Mouse (Mus musculus): Measurements from ENCODE around the gene Hivep3. TPM values are rescaled to one million over a fixed set of nuclear protein-coding genes. Genes with fewer than 3 reads are reported as not detected.

The Hivep3 gene
- polyA plus RNA-seq, 1 experiment = 1.7 TPM

DNA sequence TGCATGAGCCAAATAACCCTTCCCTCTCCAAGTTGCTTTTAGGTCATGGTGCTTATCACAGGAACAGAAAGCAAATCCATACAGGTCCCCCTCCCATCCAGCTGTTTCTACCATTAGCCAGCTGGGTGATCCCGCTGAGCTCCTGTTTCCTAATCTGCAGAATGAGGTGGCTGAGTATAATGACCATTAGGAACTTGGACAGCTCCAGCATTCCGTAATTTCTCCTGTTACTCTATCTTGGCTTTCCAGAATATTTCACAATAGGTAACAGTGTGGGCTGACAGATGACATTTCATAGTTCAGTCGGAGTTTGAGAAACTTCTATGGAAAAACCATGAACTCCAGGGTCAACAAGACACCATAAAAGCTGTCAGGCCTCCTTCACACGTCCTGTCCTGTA, 148.8 kb downstream of the Hivep3 start:
- Histone ChIP-seq H3K4me3 (ENCODE audit: control insufficient read depth, low read depth, low read length) (no peak overlapping the region), H3K4me1 (ENCODE audit: control insufficient read depth, insufficient read depth, low read length) (no peaks in the 10 kb centered on the region), H3K36me3 (ENCODE audit: control insufficient read depth, insufficient read depth, low read length) (no peaks in the 10 kb centered on the region), H3K27ac (ENCODE audit: control insufficient read depth, insufficient read depth, low read depth, low read length) (no peak overlapping the region), H3K27me3 (ENCODE audit: control insufficient read depth, insufficient read depth, low read length) (no peaks in the 10 kb centered on the region)
- no peak for TF ChIP-seq POLR2A (IDR thresholded peaks at IDR 0.05; ENCODE audit: control insufficient read depth, low read depth, low read length)
- no peak for TF ChIP-seq CTCF (IDR thresholded peaks at IDR 0.05; ENCODE audit: control insufficient read depth, insufficient read depth, insufficient replicate concordance, low read depth, low read length)

DNA sequence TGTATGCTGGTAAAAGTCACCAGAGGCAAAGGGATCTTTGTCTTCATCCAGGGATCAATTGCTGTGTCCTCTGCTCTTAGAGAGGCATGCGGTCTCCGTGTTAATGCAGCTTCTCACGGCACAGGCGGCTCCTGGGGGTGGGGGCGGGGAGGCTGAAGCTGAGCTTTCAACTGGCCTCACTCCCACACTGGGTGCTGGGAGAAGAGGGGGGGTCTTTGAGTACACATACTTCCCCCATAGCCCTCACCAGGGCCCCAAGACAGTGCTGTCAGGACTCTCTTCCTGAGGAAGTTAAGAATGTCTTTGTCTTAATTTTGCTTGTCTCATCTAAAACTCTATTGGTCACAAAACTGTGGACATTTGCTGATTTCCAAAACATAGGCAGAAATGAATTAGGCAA, 149.2 kb downstream of the Hivep3 start:
- H3K36me3 ChIP-seq (ENCODE audit: control insufficient read depth, insufficient read depth, low read length) = no peaks in the 10 kb centered on the region

DNA sequence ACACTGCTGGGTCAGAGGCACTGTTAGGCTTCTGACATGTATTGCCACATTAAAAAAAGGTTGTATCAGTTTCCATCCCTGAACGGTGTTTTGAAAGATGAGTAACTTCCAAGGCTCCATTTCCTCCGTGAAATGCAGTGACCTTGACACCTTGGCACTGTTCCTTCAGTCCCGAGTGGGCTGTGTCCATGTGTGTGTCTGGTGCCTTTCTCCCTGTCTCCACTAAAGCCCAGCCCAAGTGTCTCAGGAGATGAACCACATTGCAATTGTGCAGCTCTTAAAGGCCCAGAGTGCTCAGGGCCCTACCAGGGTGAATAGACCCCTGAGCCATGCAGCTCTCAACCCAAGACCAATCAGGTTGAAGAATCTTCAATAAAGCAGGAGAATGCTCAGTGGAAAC, 153.0 kb downstream of the Hivep3 start:
- Histone ChIP-seq H3K4me3 (ENCODE audit: control insufficient read depth, low read depth, low read length) (no peak overlapping the region), H3K4me1 (ENCODE audit: control insufficient read depth, insufficient read depth, low read length) (no peaks in the 10 kb centered on the region), H3K36me3 (ENCODE audit: control insufficient read depth, insufficient read depth, low read length) (no peaks in the 10 kb centered on the region), H3K27ac (ENCODE audit: control insufficient read depth, insufficient read depth, low read depth, low read length) (no peak overlapping the region), H3K27me3 (ENCODE audit: control insufficient read depth, insufficient read depth, low read length) (no peaks in the 10 kb centered on the region)
- TF ChIP-seq POLR2A (IDR thresholded peaks at IDR 0.05; ENCODE audit: control insufficient read depth, low read depth, low read length) (no peak), CTCF (IDR thresholded peaks at IDR 0.05; ENCODE audit: control insufficient read depth, insufficient read depth, insufficient replicate concordance, low read depth, low read length) (no peak)

More for the DNA sequence above, 149.2 kb downstream of the Hivep3 start:
- no peak overlapping the region for H3K27ac ChIP-seq (ENCODE audit: control insufficient read depth, insufficient read depth, low read depth, low read length)
- TF ChIP-seq CTCF (IDR thresholded peaks at IDR 0.05; ENCODE audit: control insufficient read depth, insufficient read depth, insufficient replicate concordance, low read depth, low read length) (no peak), POLR2A (IDR thresholded peaks at IDR 0.05; ENCODE audit: control insufficient read depth, low read depth, low read length) (no peak)
- no peaks in the 10 kb centered on the region for H3K4me1 ChIP-seq (ENCODE audit: control insufficient read depth, insufficient read depth, low read length)
- H3K4me3 ChIP-seq (ENCODE audit: control insufficient read depth, low read depth, low read length) = no peak overlapping the region
- H3K27me3 ChIP-seq (ENCODE audit: control insufficient read depth, insufficient read depth, low read length) = no peaks in the 10 kb centered on the region

DNA sequence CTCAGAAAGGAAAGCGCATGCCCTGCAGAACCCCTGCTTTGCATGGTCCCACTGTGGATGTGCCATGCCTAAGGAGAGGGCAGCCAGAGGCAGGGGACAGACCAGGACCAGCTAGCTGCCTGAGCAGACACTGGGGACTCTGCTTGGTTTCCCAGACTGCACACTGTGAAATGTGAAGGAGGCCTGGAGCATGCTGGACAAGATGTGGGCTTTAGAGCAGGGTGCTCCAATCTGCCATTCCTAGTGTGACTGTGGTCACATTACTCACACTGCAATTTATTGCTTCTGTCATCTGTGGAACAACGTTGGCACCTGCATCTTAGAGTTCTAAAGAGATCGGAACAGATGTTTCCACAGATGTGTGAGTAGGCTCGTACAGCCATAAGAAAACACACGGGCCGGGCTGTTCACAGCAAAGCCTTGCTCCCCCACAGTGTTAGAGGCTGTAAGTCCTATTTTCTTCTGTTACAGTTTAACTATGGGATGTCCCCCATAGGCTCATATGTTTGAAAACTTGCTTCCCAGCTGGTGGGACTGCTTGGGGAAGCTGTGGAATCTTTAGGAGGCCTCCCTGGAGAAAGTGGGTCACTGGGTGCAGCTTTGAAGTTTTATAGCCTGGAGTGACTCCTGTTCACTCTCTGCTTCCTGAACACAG, 154.1 kb downstream of the Hivep3 start:
- Histone ChIP-seq H3K4me3 (ENCODE audit: control insufficient read depth, low read depth, low read length) (no peak overlapping the region), H3K4me1 (ENCODE audit: control insufficient read depth, insufficient read depth, low read length) (no peaks in the 10 kb centered on the region), H3K36me3 (ENCODE audit: control insufficient read depth, insufficient read depth, low read length) (no peaks in the 10 kb centered on the region), H3K27ac (ENCODE audit: control insufficient read depth, insufficient read depth, low read depth, low read length) (no peak overlapping the region), H3K27me3 (ENCODE audit: control insufficient read depth, insufficient read depth, low read length) (no peaks in the 10 kb centered on the region)
- TF ChIP-seq CTCF (IDR thresholded peaks at IDR 0.05; ENCODE audit: control insufficient read depth, insufficient read depth, insufficient replicate concordance, low read depth, low read length) (no peak), POLR2A (IDR thresholded peaks at IDR 0.05; ENCODE audit: control insufficient read depth, low read depth, low read length) (no peak)

DNA sequence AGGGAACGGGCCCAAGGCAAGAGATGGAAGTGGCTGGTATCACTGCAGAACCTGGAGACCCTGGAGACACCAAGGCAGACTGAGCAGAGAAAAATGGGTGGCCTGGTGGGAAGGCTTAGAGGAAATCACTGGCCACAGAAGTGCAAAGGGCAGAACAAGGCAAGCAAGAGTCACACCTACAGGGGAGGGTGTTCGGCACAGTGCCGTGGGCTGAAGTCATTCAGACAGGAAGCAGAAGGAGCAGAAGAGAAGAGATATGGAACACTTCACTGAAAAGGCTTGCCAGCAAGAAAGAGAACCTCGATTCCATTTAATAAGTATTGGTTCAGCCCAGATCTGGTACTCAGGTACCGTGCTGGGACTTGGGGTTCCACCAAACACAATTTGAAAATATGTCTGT, 156.2 kb downstream of the Hivep3 start:
- Histone ChIP-seq H3K4me1 (ENCODE audit: control insufficient read depth, insufficient read depth, low read length) (no peaks in the 10 kb centered on the region), H3K27ac (ENCODE audit: control insufficient read depth, insufficient read depth, low read depth, low read length) (no peak overlapping the region), H3K36me3 (ENCODE audit: control insufficient read depth, insufficient read depth, low read length) (no peaks in the 10 kb centered on the region), H3K27me3 (ENCODE audit: control insufficient read depth, insufficient read depth, low read length) (no peaks in the 10 kb centered on the region), H3K4me3 (ENCODE audit: control insufficient read depth, low read depth, low read length) (no peak overlapping the region)
- TF ChIP-seq CTCF (IDR thresholded peaks at IDR 0.05; ENCODE audit: control insufficient read depth, insufficient read depth, insufficient replicate concordance, low read depth, low read length) (no peak), POLR2A (IDR thresholded peaks at IDR 0.05; ENCODE audit: control insufficient read depth, low read depth, low read length) (no peak)

DNA sequence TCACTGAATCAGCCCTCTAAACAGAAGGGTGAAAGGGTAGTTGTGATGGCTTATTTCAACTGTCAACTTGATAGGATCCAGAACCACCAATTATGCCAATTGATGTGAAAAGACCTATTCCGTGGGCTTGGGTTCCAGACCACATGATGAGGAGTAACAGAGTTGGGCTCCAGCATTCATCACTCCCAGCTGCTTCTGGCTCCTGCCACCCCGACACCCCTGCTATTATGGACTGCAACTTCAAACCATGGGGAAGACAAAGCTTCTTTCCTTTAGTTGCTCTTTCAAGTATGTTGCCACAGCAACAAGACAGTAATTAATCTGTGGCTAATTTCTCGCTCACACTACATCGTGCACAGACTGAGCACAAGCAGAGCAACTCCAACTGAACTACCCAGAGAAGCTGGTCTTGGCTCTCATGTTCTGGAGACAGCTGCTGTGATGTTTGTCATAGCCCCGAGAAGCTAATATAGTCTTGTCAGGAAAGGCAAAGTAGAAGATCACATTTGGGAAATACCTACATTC, 159.7 kb downstream of the Hivep3 start:
- no peaks in the 10 kb centered on the region for H3K4me1 ChIP-seq (ENCODE audit: control insufficient read depth, insufficient read depth, low read length)
- no peaks in the 10 kb centered on the region for H3K36me3 ChIP-seq (ENCODE audit: control insufficient read depth, insufficient read depth, low read length)
- no peak overlapping the region for H3K27ac ChIP-seq (ENCODE audit: control insufficient read depth, insufficient read depth, low read depth, low read length)
- no peak overlapping the region for H3K4me3 ChIP-seq (ENCODE audit: control insufficient read depth, low read depth, low read length)
- H3K27me3 ChIP-seq (ENCODE audit: control insufficient read depth, insufficient read depth, low read length) = no peaks in the 10 kb centered on the region
- TF ChIP-seq POLR2A (IDR thresholded peaks at IDR 0.05; ENCODE audit: control insufficient read depth, low read depth, low read length) (no peak), CTCF (IDR thresholded peaks at IDR 0.05; ENCODE audit: control insufficient read depth, insufficient read depth, insufficient replicate concordance, low read depth, low read length) (no peak)

DNA sequence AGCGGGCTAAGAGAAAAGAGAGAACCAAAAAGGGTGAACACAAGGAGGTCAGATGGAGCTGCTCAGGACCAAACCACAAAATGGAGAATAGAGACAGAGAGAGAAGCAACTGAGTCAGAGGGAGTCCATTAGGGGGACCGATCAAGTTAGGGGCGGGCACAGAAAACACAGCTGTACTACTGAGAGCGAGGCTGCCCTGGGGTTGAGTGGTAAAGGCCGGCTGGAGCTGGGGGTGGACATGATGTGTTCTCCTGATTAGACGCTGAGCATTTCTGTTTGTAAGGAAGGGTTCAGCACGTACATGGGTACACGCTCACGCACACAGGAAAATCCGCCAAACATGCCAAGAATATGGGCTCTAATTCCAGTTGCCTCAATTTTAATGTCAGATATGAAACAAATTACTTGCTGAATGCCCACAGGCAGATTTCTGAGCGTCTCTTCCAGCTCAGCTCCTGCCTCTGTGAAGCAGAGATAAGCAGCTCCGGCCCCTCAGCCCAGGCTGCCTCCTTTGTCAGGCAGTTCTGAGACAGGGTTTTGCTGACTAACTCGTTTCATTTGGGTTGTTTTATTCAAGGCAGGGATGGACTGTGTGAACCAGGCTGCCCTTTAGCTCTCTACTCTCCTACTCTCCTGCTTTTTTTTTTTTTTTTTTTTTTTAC, 161.3 kb downstream of the Hivep3 start:
- TF ChIP-seq POLR2A (IDR thresholded peaks at IDR 0.05; ENCODE audit: control insufficient read depth, low read depth, low read length) = no peak
- no peak for TF ChIP-seq CTCF (IDR thresholded peaks at IDR 0.05; ENCODE audit: control insufficient read depth, insufficient read depth, insufficient replicate concordance, low read depth, low read length)
- Histone ChIP-seq H3K4me3 (ENCODE audit: control insufficient read depth, low read depth, low read length) (no peak overlapping the region), H3K36me3 (ENCODE audit: control insufficient read depth, insufficient read depth, low read length) (no peaks in the 10 kb centered on the region), H3K27me3 (ENCODE audit: control insufficient read depth, insufficient read depth, low read length) (no peaks in the 10 kb centered on the region), H3K27ac (ENCODE audit: control insufficient read depth, insufficient read depth, low read depth, low read length) (no peak overlapping the region), H3K4me1 (ENCODE audit: control insufficient read depth, insufficient read depth, low read length) (no peaks in the 10 kb centered on the region)
